Mouse (Mus musculus): Measurements from ENCODE around the gene Tbk1. TPM values are rescaled to one million over a fixed set of nuclear protein-coding genes. Genes with fewer than 3 reads are reported as not detected.
A peak's percentile ranks its signal among the peaks of the same experiment; 100 is the strongest.

Tbk1 gene
- total RNA-seq, 2 experiments from 2014 or later = 9.8 to 11.9 TPM

DNA sequence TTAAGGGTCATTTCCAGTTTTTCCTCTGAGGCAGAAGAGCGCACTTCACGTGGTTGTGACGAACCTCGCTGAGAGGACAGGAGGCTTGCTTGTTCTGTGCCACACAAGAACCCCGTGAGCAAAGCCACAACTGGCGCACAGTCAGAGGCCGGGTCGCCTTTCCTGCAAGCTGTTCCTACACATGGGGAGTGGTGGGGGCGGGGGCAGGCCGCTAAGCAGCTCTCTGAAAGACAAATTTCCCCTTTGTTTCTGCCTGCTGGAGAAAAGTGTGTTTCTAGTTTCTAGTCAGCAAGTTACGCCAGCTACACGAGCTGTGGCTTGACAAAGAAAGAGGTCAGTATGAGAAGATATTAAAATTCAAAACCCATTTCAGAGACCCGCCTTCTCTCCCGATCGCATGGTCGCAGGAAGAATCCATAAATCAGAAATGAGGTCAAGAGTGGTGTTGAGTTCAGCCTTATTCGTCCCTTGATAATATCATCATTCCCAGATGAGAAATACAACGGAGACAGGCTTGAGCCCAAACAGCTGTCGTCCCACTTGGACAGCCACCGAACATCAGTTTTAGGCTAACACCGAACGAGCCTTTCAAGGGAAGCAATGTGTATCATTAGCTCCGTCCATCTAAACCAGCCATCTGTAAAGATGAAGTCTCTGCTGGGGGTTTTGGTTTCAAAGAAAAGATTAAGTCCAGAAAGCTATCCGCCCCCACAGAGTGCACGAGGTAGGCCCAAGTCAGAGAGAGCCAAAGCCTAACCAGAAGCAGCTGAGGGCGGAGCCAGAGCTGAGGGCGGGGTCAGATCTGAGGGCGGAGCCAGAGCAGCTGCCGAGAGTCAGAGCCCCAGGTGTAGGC, 79.6 kb downstream of the Tbk1 start:
- intact Hi-C loops (cut with DNase I) = no loop called here
- peak; percentile 39 to 46 for DNase-seq

DNA sequence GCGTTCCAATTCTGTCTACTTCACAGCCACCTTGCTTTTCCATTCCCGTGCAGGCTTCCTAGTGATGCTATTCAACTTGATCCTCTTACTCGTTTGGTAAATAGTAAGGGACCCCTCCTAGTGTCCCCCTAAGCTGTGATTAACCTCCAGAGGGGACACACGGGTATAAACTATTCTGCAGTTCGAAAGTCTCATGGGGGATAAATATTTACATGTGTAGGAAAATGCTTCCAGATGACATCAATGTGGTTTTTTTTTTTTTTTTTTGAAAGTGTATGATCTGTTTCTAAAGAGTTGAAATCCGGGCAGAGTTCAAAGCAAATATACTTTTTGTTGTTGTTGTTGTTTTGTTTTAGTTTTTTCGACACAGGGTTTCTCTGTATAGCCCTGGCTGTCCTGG, 80.7 kb downstream of the Tbk1 start:
- DNase-seq = no peak
- intact Hi-C loops (cut with DNase I) = no loop called here

- intact Hi-C loops (cut with DNase I) = no loop called here
- DNase-seq = peak; percentile 31 to 44
Measured at GRCm38 (mm10) chr10:121504973-121505911, 81.3 kb downstream of the Tbk1 start.

GRCm38 (mm10) chr10:121501160-121501559, 85.4 kb downstream of the Tbk1 start:
- intact Hi-C loops (cut with DNase I) = no loop called here
- no peak for DNase-seq

DNA sequence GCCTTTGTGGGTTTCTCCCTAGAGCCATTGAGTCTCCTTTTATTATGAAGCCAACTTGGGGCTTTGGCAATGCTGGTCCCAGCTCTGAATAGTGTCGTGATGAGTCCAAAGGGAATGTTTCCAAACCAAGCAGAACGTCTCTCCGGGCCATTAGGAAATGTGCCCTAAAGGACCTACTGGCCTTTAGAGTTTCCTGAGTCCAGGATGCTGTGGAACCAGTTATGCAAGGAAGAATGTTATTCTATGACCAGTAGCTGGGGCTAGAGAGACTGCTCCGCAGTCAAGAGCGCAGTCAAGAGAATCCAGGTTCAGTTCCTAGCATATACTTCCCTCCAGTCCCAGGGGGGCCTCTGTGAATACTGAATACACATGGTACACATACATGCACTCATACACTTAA, 86.6 kb downstream of the Tbk1 start:
- no peak for DNase-seq
- intact Hi-C loops (cut with DNase I) = no loop called here

- no peak for DNase-seq
- intact Hi-C loops (cut with DNase I) = no loop called here
Measured at GRCm38 (mm10) chr10:121499063-121499462, 87.5 kb downstream of the Tbk1 start.

- DNase-seq = no peak
- intact Hi-C loops (cut with DNase I) = no loop called here
Measured at GRCm38 (mm10) chr10:121498481-121498904, 88.1 kb downstream of the Tbk1 start.

GRCm38 (mm10) chr10:121497968-121498367, 88.6 kb downstream of the Tbk1 start:
- intact Hi-C loops (cut with DNase I) = no loop called here
- DNase-seq = no peak

- intact Hi-C loops (cut with DNase I) = no loop called here
- DNase-seq = no peak
Measured at GRCm38 (mm10) chr10:121496616-121497015, 90.0 kb downstream of the Tbk1 start.

Small RNAs within 50 kb of the gene (microRNA-seq; reads per million reads assigned to microRNA genes)
- 0 reads per million in 2 experiments for gene Gm24330

Other genes starting within 250 kb of the Tbk1 start
- under 1 TPM; 0.42 to 0.46 TPM for gene Tbc1d30, start 235.5 kb downstream of the Tbk1 start, total RNA-seq (2021)
- gene Gns, start 221.7 kb downstream of the Tbk1 start, total RNA-seq (2021) = 10 to 100 TPM; 24.6 to 27.9 TPM
- 10 to 100 TPM; 38.5 to 41.2 TPM for gene Rassf3, start 110.4 kb downstream of the Tbk1 start, total RNA-seq (2021)
- 10 to 100 TPM; 19.1 to 19.3 TPM for gene Xpot, start 39.5 kb upstream of the Tbk1 start, total RNA-seq (2021)
- gene D930020B18Rik, start 54.8 kb upstream of the Tbk1 start, total RNA-seq (2021) = not detected
- 1 to 10 TPM in 1 of 2 experiments, under 1 TPM in 1; 0.99 to 1.8 TPM for gene BC048403, start 153.2 kb upstream of the Tbk1 start, total RNA-seq (2021)

All from gastrocnemius, postnatal 36 days (tissue).